Mouse (Mus musculus) olfactory bulb, adult 2 months (tissue): Measurements from ENCODE around the gene Pip4p1. TPM values are rescaled to one million over a fixed set of nuclear protein-coding genes. Genes with fewer than 3 reads are reported as not detected.

Source experiments
- H3K27ac ChIP-seq: fragments of 200-500 bp; 2 replicates; pipeline ENCODE4 v1.5.1; 2012; ENCODE audit warnings: low read depth, low read length; ENCODE audit not compliant: insufficient read depth
- H3K4me1 ChIP-seq: fragments of 200-500 bp; 2 replicates; pipeline ENCODE4 v1.6.1; 2012; ENCODE audit warnings: low read length; ENCODE audit not compliant: control insufficient read depth, insufficient read depth
- H3K4me3 ChIP-seq: fragments of 200-500 bp; 2 replicates; pipeline ENCODE4 v1.5.1; 2012; ENCODE audit warnings: mild to moderate bottlenecking, low read depth, low read length, moderate library complexity; ENCODE audit not compliant: insufficient read depth
- CTCF ChIP-seq: fragments of 200-500 bp; IDR thresholded peaks from 2 replicates; pipeline ENCODE4 v1.5.1; 2012; ENCODE audit warnings: low read depth, mild to moderate bottlenecking, low read length, moderate library complexity; ENCODE audit not compliant: insufficient read depth
- POLR2A ChIP-seq: fragments of 200-500 bp; IDR thresholded peaks from 2 replicates; pipeline ENCODE4 v1.6.1; 2012; ENCODE audit warnings: mild to moderate bottlenecking, low read depth, low read length, moderate library complexity; ENCODE audit not compliant: insufficient read depth
- WGBS: fragments of 180-500 bp; shearing (Covaris S2); methylation state at CpG from one replicate; pipeline ENCODE4 v1.1.7; 2018; 5-methylcytosine and 5-hydroxymethylcytosine counted together
- polyA plus RNA-seq: library from polyadenylated mRNA; stranded (reverse); fragments of >200 nt; gene quantifications from 2 replicates; pipeline ENCODE4 v1.2.4, GENCODE M21; 2012; ENCODE audit warnings: low replicate concordance; ENCODE audit not compliant: missing spikeins, insufficient read depth, insufficient read length

The Pip4p1 gene
- polyA plus RNA-seq, 1 experiment = not detected

DNA sequence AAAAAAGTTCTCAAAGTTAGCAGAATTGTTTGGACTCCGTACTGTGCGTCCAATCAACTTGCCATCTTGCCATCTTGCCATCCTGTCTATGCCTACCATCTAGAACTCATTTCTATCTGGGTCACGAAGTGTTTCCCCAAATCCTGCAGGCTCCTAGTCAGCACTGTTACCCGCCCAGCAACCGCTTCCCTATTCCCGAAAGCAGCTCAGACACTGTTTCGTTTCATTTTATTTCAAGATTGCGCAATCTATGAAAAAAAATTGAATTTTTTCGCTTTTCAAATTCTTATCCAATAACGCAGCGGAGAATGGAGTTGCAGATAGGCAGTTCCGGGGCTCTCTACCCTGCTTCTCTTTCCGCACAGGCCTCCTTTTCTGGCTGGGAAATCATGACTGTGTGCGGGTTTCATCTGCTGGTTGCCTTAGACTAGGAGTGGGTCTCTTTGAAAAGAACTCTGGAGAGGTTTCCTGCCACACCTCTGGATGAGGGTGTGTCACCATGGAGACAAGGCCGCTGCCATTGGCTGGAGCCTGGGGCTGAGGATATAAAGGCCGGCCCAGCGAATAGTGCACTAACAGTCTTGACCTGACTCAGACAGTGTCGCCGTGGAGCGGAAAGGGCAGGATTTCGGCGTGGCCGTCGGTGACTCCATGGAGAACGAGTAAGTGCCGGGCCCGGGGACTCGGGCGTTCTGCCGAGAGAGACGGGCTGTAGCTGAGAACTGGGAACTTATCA is 13.4 kb upstream of the Pip4p1 start, which contains the start of gene Gm49342:
Gm49342 (plus strand) TSS at position 586 of the 736 bp plus-strand sequence.
- TF ChIP-seq POLR2A = peak; percentile 88
- TF ChIP-seq CTCF = no peak
- H3K4me1 ChIP-seq = 0 out of 2 replicates have a peak, but pooled peaks cover 2% of the 10 kb centered on the region
- H3K4me3 ChIP-seq = peak within 1 kb of the TSS; percentile 81
- peak within 1 kb of the TSS; percentile 79 for H3K27ac ChIP-seq
- 10% methylated on average over 31 of the region's 31 CpGs for WGBS

GRCm38 (mm10) chr14:50938940-50939339 is 8.3 kb upstream of the Pip4p1 start:
- 45% methylated on average over 2 of the region's 2 CpGs for WGBS
- H3K4me1 ChIP-seq = no peaks in the 10 kb centered on the region
- no peak for TF ChIP-seq POLR2A
- no peak for TF ChIP-seq CTCF
- no peak overlapping the region for H3K27ac ChIP-seq
- no peak overlapping the region for H3K4me3 ChIP-seq

- Histone ChIP-seq H3K4me1 (no peaks in the 10 kb centered on the region), H3K4me3 (no peak overlapping the region), H3K27ac (no peak overlapping the region)
- TF ChIP-seq CTCF (no peak), POLR2A (no peak)
- WGBS = 90% methylated on average over 3 of the region's 3 CpGs
Measured at GRCm38 (mm10) chr14:50938119-50938908, 7.7 kb upstream of the Pip4p1 start.

- H3K27ac ChIP-seq = no peak overlapping the region
- TF ChIP-seq POLR2A = no peak
- TF ChIP-seq CTCF = no peak
- 41% methylated on average over 1 of the region's 1 CpGs for WGBS
- no peak overlapping the region for H3K4me3 ChIP-seq
- H3K4me1 ChIP-seq = no peaks in the 10 kb centered on the region
Measured at GRCm38 (mm10) chr14:50936649-50937048, 6.0 kb upstream of the Pip4p1 start.

DNA sequence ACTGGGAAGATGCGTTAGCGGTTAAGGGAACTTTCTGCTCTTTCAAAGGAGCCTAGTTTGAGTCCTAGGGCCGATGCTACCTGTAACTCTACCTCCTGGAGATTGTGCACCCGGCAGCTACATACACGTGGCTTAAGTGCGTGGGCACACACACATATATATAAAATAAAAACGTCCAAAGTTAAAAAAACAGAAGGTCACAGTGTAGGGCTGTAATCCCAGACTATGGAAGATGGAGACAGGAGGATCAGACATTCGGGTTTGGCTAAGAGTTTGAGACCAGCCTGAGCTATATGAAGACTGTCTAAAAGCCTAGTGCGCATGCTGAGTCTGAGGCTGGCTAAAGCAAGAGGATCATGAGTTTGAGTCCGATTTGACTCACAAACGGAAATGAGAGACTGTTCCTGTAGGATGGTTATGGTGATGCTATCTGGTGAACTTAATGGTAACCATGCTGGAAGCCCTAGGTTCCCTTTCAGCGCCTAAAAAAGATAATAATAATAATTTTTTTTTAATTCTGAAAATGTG is 901 bp upstream of the Pip4p1 start:
- H3K27ac ChIP-seq = peak overlapping the region; percentile 37
- H3K4me3 ChIP-seq = peak overlapping the region; percentile 71
- 10% methylated on average over 12 of the region's 12 CpGs for WGBS
- no peaks in the 10 kb centered on the region for H3K4me1 ChIP-seq
- TF ChIP-seq POLR2A = no peak
- TF ChIP-seq CTCF = no peak

DNA sequence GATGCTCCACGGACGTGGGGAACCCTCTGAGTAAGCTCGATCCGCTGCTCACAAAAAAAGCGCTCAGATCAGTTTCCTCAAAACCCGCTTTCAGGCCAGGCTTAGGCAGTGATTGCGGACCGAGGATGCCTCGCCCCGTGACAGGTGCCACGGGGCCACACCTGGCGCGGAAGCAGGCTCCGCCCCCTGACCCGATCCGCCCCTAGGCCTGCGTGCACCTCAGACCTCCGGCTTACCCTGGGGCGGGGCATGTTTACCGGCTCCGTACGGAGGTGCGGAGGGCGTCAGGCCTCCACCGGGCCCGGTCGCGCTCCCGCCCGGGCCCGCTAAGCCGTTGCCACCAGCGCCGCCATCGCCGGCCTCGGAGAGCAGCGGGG is 291 bp downstream of the Pip4p1 start:
- Histone ChIP-seq H3K27ac (peak overlapping the region; percentile 76), H3K4me3 (peak overlapping the region; percentile 71), H3K4me1 (peaks cover 2% of the 10 kb centered on the region; the same call in 1 of the 2 replicates)
- TF ChIP-seq POLR2A (no peak), CTCF (no peak)
- WGBS = under 1% methylated on average over 38 of the region's 38 CpGs

GRCm38 (mm10) chr14:50929951-50930350 is 705 bp downstream of the Pip4p1 start:
- no peak for TF ChIP-seq POLR2A
- no peak for TF ChIP-seq CTCF
- Histone ChIP-seq H3K4me3 (peak overlapping the region; percentile 71), H3K27ac (no peak overlapping the region), H3K4me1 (peaks cover 2% of the 10 kb centered on the region; the same call in 1 of the 2 replicates)
- WGBS = 9% methylated on average over 10 of the region's 10 CpGs

GRCm38 (mm10) chr14:50927366-50927765 is 3.3 kb downstream of the Pip4p1 start:
- Histone ChIP-seq H3K4me3 (no peak overlapping the region), H3K4me1 (peaks cover 2% of the 10 kb centered on the region; the same call in 1 of the 2 replicates), H3K27ac (no peak overlapping the region)
- TF ChIP-seq POLR2A (no peak), CTCF (no peak)
- WGBS = 77% methylated on average over 3 of the region's 3 CpGs

DNA sequence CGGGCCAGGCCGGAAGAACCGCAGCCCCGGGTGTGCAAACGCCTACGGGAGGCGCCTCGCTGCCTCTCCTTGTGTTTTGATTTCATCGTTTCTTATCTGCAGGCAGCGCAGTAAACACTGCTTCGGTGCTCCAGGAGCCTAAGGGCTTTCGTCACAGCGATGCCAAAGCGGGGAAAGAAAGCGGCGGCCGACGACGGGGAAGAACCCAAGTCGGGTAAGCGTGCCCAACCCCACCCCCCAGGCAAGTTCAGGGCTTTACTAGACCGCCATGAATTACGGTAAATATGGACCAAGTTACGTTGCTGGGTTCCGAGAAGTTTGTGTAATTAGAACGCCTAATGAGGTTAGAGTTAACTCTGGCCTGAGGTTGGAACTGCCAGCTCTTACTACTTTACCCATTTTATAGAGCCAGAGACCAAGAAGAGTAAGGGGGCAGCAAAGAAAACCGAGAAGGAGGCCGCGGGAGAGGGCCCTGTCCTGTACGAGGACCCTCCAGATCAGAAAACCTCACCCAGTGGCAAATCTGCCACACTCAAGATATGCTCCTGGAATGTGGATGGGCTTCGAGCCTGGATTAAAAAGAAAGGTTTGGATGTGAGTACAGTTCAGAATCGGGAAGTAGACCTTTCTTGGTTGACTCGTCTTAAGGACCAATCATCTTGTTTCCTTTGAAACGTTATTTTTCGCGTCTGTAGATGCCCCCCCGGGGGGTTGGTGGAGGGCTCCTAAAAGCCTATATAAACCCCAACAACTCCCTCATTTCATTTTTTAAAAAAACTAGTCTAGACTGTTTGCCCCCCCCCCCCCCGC is 5.3 kb downstream of the Pip4p1 start:
- WGBS = 1% methylated on average over 38 of the region's 38 CpGs
- peaks cover 2% of the 10 kb centered on the region; the same call in 1 of the 2 replicates for H3K4me1 ChIP-seq
- TF ChIP-seq CTCF (no peak), POLR2A (no peak)
- H3K4me3 ChIP-seq = peak overlapping the region; percentile 93
- H3K27ac ChIP-seq = peak overlapping the region; percentile 66
